Mouse (Mus musculus) stomach, embryonic 14.5 days (tissue): ENCODE measurements around the gene Hdac1. TPM values are rescaled to one million over a fixed set of nuclear protein-coding genes. Genes with fewer than 3 reads are reported as not detected.

ENCODE experiments used
- ATAC-seq: fragments of 200-750 bp; cut with Nextera tagmentation; 2 replicates; pipeline ENCODE4 v1.8.0; 2017; ENCODE audit warnings: low read depth, moderate TSS enrichment; ENCODE audit not compliant: insufficient number of reproducible peaks, insufficient read depth, low FRiP score
- H3K27ac ChIP-seq: fragments of 300-500 bp; sonication (generic); 2 replicates; pipeline ENCODE4 v1.5.1; 2014; ENCODE audit warnings: mild to moderate bottlenecking, low read length, moderate library complexity, mixed read lengths
- H3K27me3 ChIP-seq: fragments of 300-500 bp; sonication (generic); 2 replicates; pipeline ENCODE4 v1.6.1; 2014; ENCODE audit warnings: low read length, control low read depth, mixed read lengths; ENCODE audit not compliant: control insufficient read depth, insufficient read depth
- H3K36me3 ChIP-seq: fragments of 300-500 bp; sonication (generic); 2 replicates; pipeline ENCODE4 v1.6.1; 2014; ENCODE audit warnings: mild to moderate bottlenecking, control low read depth, low read length, moderate library complexity, mixed read lengths; ENCODE audit not compliant: control insufficient read depth, insufficient read depth
- H3K4me1 ChIP-seq: fragments of 300-500 bp; sonication (generic); 2 replicates; pipeline ENCODE4 v1.6.1; 2014; ENCODE audit warnings: low read length, control low read depth, mixed read lengths; ENCODE audit not compliant: control insufficient read depth, insufficient read depth
- H3K4me2 ChIP-seq: fragments of 300-500 bp; sonication (generic); replicated peaks from 2 replicates; pipeline ENCODE4 v1.6.1; 2014; ENCODE audit warnings: low read depth, low read length, control low read depth
- H3K4me3 ChIP-seq: fragments of 300-500 bp; sonication (generic); 2 replicates; pipeline ENCODE4 v1.5.1; 2014; ENCODE audit warnings: low read depth, low read length, control low read depth
- H3K9ac ChIP-seq: fragments of 300-500 bp; sonication (generic); replicated peaks from 2 replicates; pipeline ENCODE4 v1.6.1; 2014; ENCODE audit warnings: low read depth, mild to moderate bottlenecking, control low read depth, low read length, moderate library complexity, mixed read lengths
- H3K9me3 ChIP-seq: fragments of 300-500 bp; sonication (generic); 2 replicates; pipeline ENCODE4 v1.6.1; 2016; ENCODE audit warnings: low read depth, low read length, control low read depth; ENCODE audit not compliant: control insufficient read depth
- WGBS: fragments of 180-500 bp; shearing (Covaris S2); extraction: QIAGEN DNeasy Blood & Tissue Kit; methylation state at CpG from one replicate; pipeline ENCODE4 v1.1.7; 2014; 5-methylcytosine and 5-hydroxymethylcytosine counted together
- polyA plus RNA-seq: library from polyadenylated mRNA; unstranded; fragments of >200 nt; fragmentation: Nextera tagmentation; extraction: Ambion mirVana; gene quantifications from 2 replicates; pipeline ENCODE4 v1.2.1, GENCODE M21; 2014

Hdac1 gene
- polyA plus RNA-seq, 1 experiment from 2014 or later, result 217 TPM

- ATAC-seq, result no peak
- Histone ChIP-seq H3K9ac (no peak within 1 kb of the TSS), H3K9me3 (no peaks in the 10 kb centered on the region), H3K4me2 (no peak within 1 kb of the TSS), H3K4me1 (0 out of 2 replicates have a peak, but pooled peaks cover 6% of the 10 kb centered on the region), H3K27me3 (no peaks in the 10 kb centered on the region), H3K36me3 (no peaks in the 10 kb centered on the region), H3K4me3 (no peak within 1 kb of the TSS), H3K27ac (no peak within 1 kb of the TSS)
- 84% methylated on average over 5 of the region's 5 CpGs for WGBS
These were observed 36.0 kb upstream of the Hdac1 start, which contains the start of gene Fam167b for GRCm38 (mm10) chr4:129578466-129578865. Gene Fam167b (minus strand): TSS chr4:129578549.

GRCm38 (mm10) chr4:129577688-129578087 is 35.2 kb upstream of the Hdac1 start:
- WGBS, result 77% methylated on average over 7 of the region's 7 CpGs
- Histone ChIP-seq H3K27ac (no peak overlapping the region), H3K36me3 (no peaks in the 10 kb centered on the region), H3K9me3 (no peaks in the 10 kb centered on the region), H3K4me3 (no peak overlapping the region), H3K4me1 (0 out of 2 replicates have a peak, but pooled peaks cover 6% of the 10 kb centered on the region), H3K9ac (no peak overlapping the region), H3K4me2 (no peak overlapping the region), H3K27me3 (no peaks in the 10 kb centered on the region)
- ATAC-seq, result no peak

- H3K9me3 ChIP-seq, result no peaks in the 10 kb centered on the region
- WGBS, result 39% methylated on average over 21 of the region's 21 CpGs
- no peak; the same call in 1 of the 2 replicates for ATAC-seq
These were observed 34.5 kb upstream of the Hdac1 start for GRCm38 (mm10) chr4:129576863-129577491.

GRCm38 (mm10) chr4:129575171-129575844 is 32.8 kb upstream of the Hdac1 start:
- no peaks in the 10 kb centered on the region for H3K27me3 ChIP-seq
- 47% methylated on average over 7 of the region's 8 CpGs for WGBS
- no peaks in the 10 kb centered on the region for H3K36me3 ChIP-seq
- no peak overlapping the region for H3K4me3 ChIP-seq
- H3K4me1 ChIP-seq, result 0 out of 2 replicates have a peak, but pooled peaks cover 6% of the 10 kb centered on the region
- ATAC-seq, result no peak
- H3K9me3 ChIP-seq, result no peaks in the 10 kb centered on the region
- H3K27ac ChIP-seq, result no peak overlapping the region
- no peak overlapping the region for H3K4me2 ChIP-seq
- no peak overlapping the region for H3K9ac ChIP-seq

More at GRCm38 (mm10) chr4:129576863-129577491, 34.5 kb upstream of the Hdac1 start:
- Histone ChIP-seq H3K36me3 (no peaks in the 10 kb centered on the region), H3K4me2 (no peak overlapping the region), H3K9ac (no peak overlapping the region), H3K4me3 (no peak overlapping the region), H3K27ac (no peak overlapping the region), H3K4me1 (0 out of 2 replicates have a peak, but pooled peaks cover 6% of the 10 kb centered on the region), H3K27me3 (no peaks in the 10 kb centered on the region)

- Histone ChIP-seq H3K4me1 (0 out of 2 replicates have a peak, but pooled peaks cover 6% of the 10 kb centered on the region), H3K9me3 (no peaks in the 10 kb centered on the region), H3K4me2 (no peak within 1 kb of the TSS), H3K9ac (no peak within 1 kb of the TSS), H3K27ac (no peak within 1 kb of the TSS), H3K27me3 (no peaks in the 10 kb centered on the region), H3K4me3 (no peak within 1 kb of the TSS), H3K36me3 (no peaks in the 10 kb centered on the region)
- no peak for ATAC-seq
- WGBS, result 92% methylated on average over 8 of the region's 8 CpGs
These were observed 30.9 kb upstream of the Hdac1 start, which contains the start of gene Lck for GRCm38 (mm10) chr4:129573430-129573829. Gene Lck (minus strand): TSS chr4:129573641.

- Histone ChIP-seq H3K27me3 (no peaks in the 10 kb centered on the region), H3K4me2 (no peak overlapping the region), H3K36me3 (no peaks in the 10 kb centered on the region), H3K9ac (no peak overlapping the region), H3K9me3 (no peaks in the 10 kb centered on the region), H3K4me1 (0 out of 2 replicates have a peak, but pooled peaks cover 6% of the 10 kb centered on the region), H3K27ac (no peak overlapping the region), H3K4me3 (no peak overlapping the region)
- 92% methylated on average over 4 of the region's 4 CpGs for WGBS
- no peak for ATAC-seq
These were observed 30.5 kb upstream of the Hdac1 start for GRCm38 (mm10) chr4:129573093-129573370.

GRCm38 (mm10) chr4:129572236-129573092 is 30.0 kb upstream of the Hdac1 start:
- Histone ChIP-seq H3K9me3 (no peaks in the 10 kb centered on the region), H3K36me3 (no peaks in the 10 kb centered on the region), H3K4me3 (no peak overlapping the region), H3K9ac (no peak overlapping the region), H3K4me2 (no peak overlapping the region), H3K27me3 (no peaks in the 10 kb centered on the region), H3K4me1 (0 out of 2 replicates have a peak, but pooled peaks cover 6% of the 10 kb centered on the region), H3K27ac (no peak overlapping the region)
- no peak for ATAC-seq
- WGBS, result 78% methylated on average over 13 of the region's 13 CpGs

GRCm38 (mm10) chr4:129571551-129572084 is 29.1 kb upstream of the Hdac1 start:
- 0 out of 2 replicates have a peak, but pooled peaks cover 6% of the 10 kb centered on the region for H3K4me1 ChIP-seq
- no peaks in the 10 kb centered on the region for H3K9me3 ChIP-seq
- WGBS, result 69% methylated on average over 8 of the region's 8 CpGs
- H3K36me3 ChIP-seq, result no peaks in the 10 kb centered on the region
- no peak overlapping the region for H3K4me3 ChIP-seq
- H3K4me2 ChIP-seq, result no peak overlapping the region
- ATAC-seq, result no peak
- no peak overlapping the region for H3K27ac ChIP-seq
- no peaks in the 10 kb centered on the region for H3K27me3 ChIP-seq
- no peak overlapping the region for H3K9ac ChIP-seq
